Mouse (Mus musculus) bone marrow, adult 2 months (tissue): ENCODE measurements around the gene Cryl1.

Source experiments
- CTCF ChIP-seq: fragments of 200-500 bp; IDR thresholded peaks from 2 replicates; pipeline ENCODE4 v1.5.1; 2011; ENCODE audit warnings: low read length, control low read depth; ENCODE audit not compliant: control insufficient read depth, insufficient read depth
- POLR2A ChIP-seq: fragments of 200-500 bp; IDR thresholded peaks from 2 replicates; pipeline ENCODE4 v1.6.1; 2011; ENCODE audit warnings: low read depth, mild to moderate bottlenecking, control low read depth, low read length, borderline replicate concordance; ENCODE audit not compliant: control insufficient read depth

DNA sequence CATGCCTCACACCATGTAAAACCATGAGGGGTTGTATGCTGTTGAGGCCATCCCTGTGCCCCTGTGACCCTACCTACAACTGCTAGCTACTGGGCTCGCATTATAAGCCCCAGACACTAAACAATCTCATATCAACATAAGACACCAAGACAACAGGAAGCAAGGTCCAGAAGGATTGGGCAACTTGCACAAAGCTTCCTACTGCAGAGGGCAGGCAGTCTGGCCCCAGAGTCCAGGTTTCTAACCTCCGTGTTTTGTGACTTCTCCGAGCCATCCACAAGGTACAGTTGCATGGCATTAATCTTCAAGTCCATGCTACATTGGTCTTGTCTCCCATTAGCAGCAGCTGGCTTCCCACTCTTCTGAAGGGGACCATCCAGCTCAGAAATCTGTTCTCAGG lies 129.4 kb downstream of the Cryl1 start:
- TF ChIP-seq CTCF (no peak), POLR2A (no peak)
